Mouse (Mus musculus) layer of hippocampus, adult 6 months (tissue): ENCODE results near the gene Gm10772. TPM values are rescaled to one million over a fixed set of nuclear protein-coding genes. Genes with fewer than 3 reads are reported as not detected.

Experiments used
- long read RNA-seq, 2 experiments: library from polyadenylated mRNA; unstranded; transcript quantifications; one replicate each; pipeline ENCODE4 v2.0.0; 2019 to 2020
- polyA plus RNA-seq: library from polyadenylated mRNA; unstranded; fragments of <200 nt; fragmentation: Nextera tagmentation; gene quantifications from 2 replicates; pipeline ENCODE4 v1.2.3, GENCODE M21; 2021

The Gm10772 gene
- not detected in 2 replicates for polyA plus RNA-seq
- long read RNA-seq, experiment 1 = 0 reads
- long read RNA-seq, experiment 2 = 0 reads

GRCm38 (mm10) chr13:66227473-66227872 lies at the start of gene Gm10772:
TSS of gene Gm10772 (minus strand) at chr13:66227573.

Other genes starting within 250 kb of the Gm10772 start
- not detected in 2 replicates for gene Gm10324, start 108.0 kb downstream of the Gm10772 start, polyA plus RNA-seq
- not detected in 2 replicates for gene 2410141K09Rik, start 213.5 kb upstream of the Gm10772 start, polyA plus RNA-seq